Mouse (Mus musculus): Measurements from ENCODE around the gene Sall4. TPM values are rescaled to one million over a fixed set of nuclear protein-coding genes. Genes with fewer than 3 reads are reported as not detected.

Sall4 gene
- not detected in 2 replicates for polyA plus RNA-seq (2012)

DNA sequence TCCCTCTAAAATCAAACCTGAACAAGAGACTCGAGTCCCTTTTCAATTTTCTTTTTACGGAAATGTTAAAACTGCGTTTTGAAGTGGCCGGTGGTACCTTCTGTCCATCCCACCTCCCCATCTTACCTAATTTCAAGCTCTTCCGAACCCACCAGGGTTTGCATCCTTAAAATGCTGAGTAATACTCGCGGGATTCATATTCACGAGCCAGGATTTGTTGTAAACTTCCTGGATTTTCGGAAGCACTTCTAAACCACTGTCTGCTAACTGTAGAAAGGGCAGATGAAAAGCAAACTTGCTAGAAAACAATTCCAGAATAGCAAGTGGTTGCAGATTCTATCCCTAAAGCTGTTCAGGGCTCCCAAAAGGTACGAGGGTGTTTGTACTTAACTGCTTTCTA, at the start of gene Sall4:
Gene Sall4 (minus strand): TSS at position 362 of the 400 bp plus-strand sequence.
- no peak for TF ChIP-seq GATA1 (IDR thresholded peaks at IDR 0.05; ENCODE audit: low read length)

DNA sequence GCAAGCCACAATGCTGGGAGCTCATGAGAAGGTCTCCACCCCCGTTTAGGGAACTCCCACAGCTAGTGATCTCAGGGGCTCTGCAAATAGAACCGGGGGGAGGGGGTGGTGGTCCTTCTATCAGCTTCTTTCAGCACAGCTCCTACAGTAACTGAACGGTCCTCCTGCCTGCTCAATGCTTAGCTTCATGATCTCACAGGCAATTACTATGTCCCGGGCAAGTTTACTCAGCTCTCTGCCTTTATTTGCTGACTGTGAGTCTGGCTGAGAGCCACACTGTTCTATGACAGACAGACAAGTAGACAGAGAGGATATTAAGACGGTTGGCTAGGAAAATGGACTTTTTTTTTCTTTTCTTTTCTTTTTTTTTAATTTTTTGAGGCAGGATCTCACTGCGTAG, 45.5 kb upstream of the Sall4 start:
- no peak for TF ChIP-seq GATA1 (IDR thresholded peaks at IDR 0.05; ENCODE audit: low read length)

DNA sequence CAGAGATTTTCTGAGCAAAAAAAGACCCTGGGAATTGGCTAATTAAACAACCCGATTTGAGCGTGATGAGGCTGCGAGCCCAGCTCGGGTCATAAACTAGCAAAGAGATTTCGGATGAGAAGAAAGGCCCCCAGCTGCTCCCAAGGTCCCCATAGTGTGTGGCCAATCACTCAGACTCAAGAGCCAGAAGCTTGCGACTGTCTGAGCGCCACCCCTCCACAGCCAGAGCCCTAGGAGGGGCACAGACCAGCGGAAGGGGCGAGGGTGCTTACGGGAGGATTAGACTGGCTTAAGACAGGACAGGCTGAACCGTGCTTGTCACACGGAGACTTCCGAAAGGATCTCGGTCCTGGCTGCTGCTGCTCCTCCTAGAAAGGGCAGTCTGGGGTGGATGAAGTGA, 42.2 kb upstream of the Sall4 start:
- no peak for TF ChIP-seq GATA1 (IDR thresholded peaks at IDR 0.05; ENCODE audit: low read length)

DNA sequence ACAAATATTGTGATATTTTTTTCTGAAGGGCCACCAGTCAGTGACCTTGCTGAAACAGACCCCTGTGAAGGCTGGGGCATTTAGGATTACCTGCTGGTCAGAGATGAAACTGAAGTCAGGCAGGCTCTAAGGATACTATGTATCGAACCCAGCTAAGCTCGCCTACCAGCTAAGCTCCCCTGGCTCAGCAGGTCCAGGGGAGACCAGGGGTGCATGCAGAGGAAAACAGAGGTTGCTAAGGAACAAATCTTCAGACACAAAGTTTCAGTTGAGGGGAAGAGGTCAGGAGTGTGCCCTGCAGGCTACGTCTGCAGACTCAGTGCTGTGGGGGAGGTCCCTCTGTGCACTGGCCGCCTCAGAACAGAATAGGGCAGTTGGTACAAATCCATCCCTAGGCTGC, 39.9 kb upstream of the Sall4 start:
- TF ChIP-seq GATA1 (IDR thresholded peaks at IDR 0.05; ENCODE audit: low read length), result no peak

DNA sequence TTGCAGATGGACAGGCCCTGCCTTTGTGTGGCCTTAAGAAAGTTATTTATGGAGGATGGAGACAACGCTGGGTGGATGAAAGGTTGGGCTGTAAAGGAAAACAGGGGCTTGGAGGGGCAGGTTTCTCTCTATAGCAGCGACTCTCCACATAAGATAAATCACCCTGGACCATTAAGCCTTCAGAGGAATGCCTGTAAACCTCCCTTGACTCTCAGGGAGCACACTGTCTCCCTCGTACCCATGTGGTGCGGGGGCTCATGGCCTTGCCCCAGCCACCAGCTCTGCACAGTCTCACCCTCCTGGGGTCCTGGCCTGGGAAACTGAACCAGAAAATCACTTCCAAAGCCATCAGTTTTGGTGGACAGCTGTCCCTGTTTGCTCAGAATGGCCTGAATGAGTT, 36.1 kb upstream of the Sall4 start:
- no peak for TF ChIP-seq GATA1 (IDR thresholded peaks at IDR 0.05; ENCODE audit: low read length)

DNA sequence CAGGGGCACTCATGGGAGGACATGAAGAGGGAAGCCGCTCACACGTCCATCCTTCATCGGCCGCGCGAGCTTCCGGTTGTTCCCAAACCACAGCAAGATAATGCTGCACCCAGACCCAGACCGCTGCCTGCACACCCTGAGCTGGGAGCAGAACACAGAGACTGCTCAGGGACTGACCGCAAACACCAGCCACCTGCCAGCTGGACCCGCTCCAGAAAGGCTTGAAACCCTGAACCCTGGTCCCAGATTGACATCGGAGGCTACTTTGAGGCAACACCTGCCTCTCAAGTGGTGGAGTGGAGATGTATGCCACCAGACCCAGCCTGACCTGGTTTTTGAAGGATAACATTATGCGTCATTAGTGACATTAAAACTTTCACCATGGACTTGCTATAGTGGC, 31.6 kb upstream of the Sall4 start:
- TF ChIP-seq GATA1 (IDR thresholded peaks at IDR 0.05; ENCODE audit: low read length), result no peak

DNA sequence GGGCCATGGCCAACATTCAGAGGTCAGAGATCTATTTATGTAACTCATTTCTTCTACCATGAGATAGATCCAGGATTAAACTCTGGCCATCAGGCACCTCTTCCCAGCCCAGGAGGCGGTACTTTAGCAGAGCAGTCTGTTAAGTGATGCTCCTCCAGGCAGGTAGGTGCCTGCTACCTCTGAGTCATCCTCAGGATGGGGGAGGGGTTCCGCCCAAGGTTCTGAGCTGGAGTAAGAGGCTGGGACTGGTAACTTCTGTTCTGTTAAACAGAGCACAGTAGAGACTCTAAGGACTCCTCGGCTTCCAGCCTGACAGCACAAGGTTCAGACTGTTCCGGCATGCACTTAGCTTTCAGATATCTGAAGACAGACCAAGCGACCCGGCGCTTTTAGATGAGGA, 31.2 kb upstream of the Sall4 start:
- no peak for TF ChIP-seq GATA1 (IDR thresholded peaks at IDR 0.05; ENCODE audit: low read length)

DNA sequence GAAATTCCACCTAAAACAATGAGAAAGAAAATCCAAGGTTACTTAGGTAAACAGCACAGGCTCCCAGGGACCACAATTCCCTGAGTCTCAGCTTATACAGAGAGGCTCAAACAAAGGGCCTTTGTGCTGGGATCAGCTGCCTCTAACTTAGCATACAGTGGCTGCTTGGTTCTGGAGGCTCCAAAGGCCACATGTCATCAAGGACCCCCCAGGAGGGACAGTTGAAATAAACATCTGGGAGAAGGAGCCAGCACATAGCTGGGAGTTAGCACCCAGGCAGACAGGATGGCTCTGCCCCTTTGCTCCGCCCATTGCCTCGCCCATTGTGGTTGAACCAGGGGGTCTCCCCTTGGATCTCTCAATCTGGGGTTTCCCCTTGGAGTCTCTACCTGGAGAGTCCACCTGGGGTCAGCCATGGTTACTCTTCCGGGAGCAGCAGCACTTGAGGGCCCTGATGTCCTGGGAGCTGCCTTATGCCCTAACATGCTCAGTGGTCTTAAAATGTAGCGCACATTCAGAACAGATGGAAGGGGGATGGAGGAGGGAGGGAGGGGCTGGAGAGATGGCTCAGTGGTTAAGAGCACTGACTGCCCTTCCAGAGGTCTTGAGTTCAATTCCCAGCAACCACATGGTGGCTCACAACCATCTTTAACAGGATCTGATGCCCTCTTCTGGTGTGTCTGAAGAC, 23.5 kb upstream of the Sall4 start:
- no peak for TF ChIP-seq GATA1 (IDR thresholded peaks at IDR 0.05; ENCODE audit: low read length)

DNA sequence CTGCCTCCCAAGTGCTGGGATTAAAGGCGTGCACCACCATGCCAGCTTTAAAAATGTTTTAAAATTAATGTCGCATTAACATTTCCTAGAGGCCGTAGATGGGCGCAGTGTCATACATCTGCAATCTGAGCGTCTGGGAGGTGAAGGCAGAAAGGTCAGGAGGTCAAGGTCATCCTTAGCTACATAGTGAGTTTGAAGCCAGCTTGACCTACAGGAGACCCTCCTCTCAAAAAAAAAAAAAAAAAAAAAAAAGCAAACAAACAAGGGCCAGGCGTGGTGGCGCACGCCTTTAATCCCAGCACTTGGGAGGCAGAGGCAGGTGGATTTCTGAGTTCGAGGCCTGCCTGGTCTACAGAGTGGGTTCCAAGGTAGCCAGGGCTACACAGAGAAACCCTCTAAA, 18.4 kb upstream of the Sall4 start:
- TF ChIP-seq GATA1 (IDR thresholded peaks at IDR 0.05; ENCODE audit: low read length), result no peak

DNA sequence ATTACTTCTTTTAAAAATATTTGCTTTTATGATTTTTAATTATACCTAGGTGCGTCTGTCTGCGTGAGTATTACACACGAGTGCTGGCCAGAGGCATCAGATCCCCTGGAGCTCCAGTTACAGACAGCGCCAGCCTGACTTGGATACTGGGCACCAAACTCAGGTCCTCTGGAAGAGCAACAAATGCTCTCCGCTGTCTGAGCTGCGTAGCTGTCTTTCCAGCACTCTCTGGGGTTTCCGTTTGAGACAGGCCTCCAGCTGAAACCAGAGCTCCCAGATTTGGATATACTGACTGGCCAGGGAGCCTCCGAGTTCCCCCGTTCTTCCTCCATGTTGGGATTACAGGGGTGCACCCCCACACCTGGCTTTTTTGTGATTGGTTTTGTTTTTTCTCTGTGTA, 12.9 kb upstream of the Sall4 start:
- TF ChIP-seq GATA1 (IDR thresholded peaks at IDR 0.05; ENCODE audit: low read length), result no peak

DNA sequence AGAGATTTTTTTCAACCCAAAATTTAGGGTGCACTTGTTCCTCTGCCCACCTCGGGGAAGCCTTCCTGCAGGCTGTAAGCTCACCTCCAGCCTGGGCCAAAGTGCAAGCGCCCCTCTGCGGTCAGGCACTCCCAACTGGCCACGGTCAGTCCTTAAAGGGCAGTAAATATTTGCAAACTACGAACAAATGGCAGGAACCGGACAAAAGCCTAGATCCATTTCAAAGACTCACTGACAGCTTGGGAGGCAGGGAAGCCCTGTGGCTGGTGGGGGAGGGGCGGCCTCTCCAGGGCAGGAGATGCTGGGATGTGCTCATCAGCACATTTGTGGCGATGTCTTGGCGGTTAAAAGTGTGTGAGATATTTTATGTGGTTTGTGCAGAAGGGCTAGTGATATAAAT, 12.3 kb upstream of the Sall4 start:
- no peak for TF ChIP-seq GATA1 (IDR thresholded peaks at IDR 0.05; ENCODE audit: low read length)

DNA sequence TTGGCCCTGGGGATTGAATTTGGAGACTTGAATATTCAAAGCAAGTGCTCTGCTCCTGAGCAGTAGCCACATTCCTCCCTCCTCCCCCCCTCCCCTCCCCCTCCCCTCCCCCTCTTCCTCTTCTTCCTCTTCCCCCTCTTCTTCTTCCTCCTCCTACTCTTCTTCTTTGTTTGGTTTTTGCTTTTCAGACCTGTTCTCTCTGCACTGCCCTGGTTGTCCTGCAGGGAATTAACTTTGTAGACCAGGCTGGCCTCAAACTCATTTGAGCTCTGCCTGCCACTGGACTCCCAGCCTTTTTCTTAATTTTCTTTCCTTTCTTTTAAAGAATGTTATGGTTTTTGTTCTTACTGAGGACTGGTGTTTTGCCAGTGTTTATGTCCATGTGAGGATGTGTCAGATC, 9.7 kb upstream of the Sall4 start:
- TF ChIP-seq GATA1 (IDR thresholded peaks at IDR 0.05; ENCODE audit: low read length), result no peak

DNA sequence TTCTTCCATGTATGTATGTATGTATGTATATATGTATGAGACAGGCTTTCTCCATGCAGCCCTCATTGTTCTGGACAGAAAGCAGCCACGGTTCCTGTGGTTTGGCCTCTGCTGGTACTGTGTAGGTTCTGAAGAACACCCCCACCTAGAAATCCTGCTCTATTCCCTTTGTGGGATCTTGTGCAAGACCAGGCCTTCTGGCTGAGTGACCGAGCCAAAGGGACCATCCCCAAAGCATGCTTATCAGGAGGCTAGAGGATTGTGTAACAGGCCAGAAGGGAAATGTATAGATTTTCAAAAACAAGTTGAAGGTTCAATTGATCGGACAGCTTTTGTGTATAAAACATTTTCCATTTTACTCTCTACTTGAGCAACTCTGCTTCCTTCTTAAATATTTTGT, 8.5 kb upstream of the Sall4 start:
- no peak for TF ChIP-seq GATA1 (IDR thresholded peaks at IDR 0.05; ENCODE audit: low read length)

DNA sequence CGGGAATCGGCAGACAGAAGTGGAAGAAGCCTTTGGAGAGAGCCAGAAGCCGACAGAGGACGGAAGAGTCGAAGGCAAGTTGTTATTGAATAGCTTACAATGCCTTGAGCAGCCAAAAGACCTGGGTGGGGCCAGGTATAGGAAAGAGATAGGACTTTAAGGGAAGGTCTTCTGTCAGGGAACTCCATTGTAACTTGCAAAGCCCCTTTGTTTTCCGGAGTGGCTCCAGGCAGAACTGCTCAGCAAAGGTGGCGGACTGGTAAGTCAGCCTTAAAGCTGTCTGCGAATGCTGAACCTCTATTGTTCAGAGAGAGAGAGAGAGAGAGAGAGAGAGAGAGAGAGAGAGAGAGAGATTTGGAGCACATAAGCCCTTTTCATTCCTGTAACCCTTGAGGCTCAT, 1.5 kb upstream of the Sall4 start:
- no peak for TF ChIP-seq GATA1 (IDR thresholded peaks at IDR 0.05; ENCODE audit: low read length)

DNA sequence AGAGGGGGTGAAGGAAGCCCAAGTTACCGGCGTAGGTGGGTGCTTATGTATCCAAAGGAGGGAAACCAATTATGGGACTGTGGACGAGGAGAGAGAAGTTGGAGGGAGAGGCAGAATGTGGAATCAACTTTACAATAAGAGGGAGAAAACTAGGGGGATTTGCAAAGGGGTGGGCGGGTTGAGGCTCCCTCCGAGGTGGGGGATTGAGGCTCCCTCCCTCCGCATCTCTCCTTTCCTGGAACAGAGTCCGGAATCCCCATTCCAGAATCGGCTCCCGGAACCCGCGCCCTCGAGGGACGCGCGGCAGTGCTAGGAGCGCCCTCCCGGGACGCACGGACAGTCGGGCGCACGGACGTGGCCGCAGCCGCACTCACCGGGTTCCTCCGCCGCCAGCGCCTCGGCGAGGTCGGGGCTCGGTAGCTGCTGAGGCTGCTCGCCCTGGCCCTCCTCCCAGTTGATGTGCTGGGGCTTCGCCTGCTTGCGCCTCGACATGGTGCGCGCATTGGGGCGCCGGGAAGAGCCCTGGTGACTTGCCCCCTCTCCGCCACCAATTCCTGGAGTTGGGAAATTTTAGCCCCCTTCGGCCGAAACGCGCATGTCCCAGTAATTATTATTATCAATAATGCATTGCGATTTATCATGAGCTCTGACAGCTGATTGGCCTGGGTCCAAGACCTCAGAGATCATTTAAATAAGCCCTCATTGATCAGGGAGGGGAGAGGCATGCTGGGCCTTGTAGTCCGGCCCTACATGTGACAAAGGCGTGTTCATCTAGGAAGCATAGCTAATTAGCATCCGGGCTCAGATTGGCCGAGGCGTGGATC, 993 bp downstream of the Sall4 start:
- no peak for TF ChIP-seq GATA1 (IDR thresholded peaks at IDR 0.05; ENCODE audit: low read length)

DNA sequence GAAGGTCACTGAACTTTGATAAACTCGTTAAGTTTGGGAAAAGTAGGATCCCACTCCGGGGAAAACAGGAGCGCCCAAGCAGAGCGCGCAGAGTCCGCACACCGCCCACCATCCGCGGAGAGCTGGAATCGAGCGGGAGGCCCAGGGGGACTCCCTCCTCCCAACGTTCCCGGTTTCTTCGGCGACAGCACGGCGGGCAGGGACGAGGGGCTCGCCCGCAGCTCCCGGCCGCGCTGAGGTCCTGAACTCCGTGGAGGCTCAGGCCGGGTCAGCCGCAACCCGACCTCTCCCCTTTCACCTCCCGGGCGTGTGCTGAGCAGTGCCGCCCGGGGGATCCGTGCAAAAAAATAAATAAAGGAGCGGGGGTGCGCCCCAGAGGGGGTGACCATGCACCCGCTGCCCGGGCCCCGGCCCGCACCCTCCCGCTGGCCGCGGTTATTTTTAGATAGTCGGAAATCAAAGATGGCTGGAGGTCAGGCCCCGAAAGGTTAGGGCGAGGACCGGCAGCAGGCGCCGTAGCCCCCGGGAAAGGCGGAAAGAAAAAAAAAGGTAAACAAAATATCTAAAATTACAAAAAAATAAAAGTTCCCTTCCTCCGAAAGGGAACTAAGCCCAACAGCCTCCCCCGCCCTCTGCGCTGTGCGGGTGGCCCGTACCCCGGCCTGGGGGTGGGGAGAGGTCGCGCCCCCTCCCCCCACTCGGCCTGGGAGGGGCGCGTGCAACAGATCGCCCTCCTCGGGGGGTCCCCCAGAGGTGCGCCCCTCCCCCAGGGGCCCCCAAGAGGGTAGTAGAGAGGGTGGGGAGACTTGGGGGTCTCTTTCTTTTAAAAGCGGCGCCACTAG, 1.8 kb downstream of the Sall4 start:
- TF ChIP-seq GATA1 (IDR thresholded peaks at IDR 0.05; ENCODE audit: low read length), result no peak
